Mouse (Mus musculus) myocyte (in vitro differentiated cells): Measurements from ENCODE around the gene Pfdn6.

Source experiments
- CEBPB ChIP-seq: IDR thresholded peaks from 2 replicates; pipeline ENCODE4 v1.6.1; 2011; ENCODE audit warnings: mild to moderate bottlenecking, moderate library complexity; ENCODE audit not compliant: poor library complexity, insufficient read depth, severe bottlenecking
- MAX ChIP-seq: IDR thresholded peaks from one replicate; pipeline ENCODE4 v1.6.1; 2011; ENCODE audit warnings: low read depth, mild to moderate bottlenecking, control low read depth
- MYOG ChIP-seq, 3 experiments: IDR thresholded peaks; one replicate each; pipeline ENCODE4 v1.6.1; 2011; ENCODE audit warnings: control low read depth in 2 of 3, low read depth in 2 of 3, mild to moderate bottlenecking in 2 of 3; ENCODE audit not compliant: insufficient read length in 2 of 3, control insufficient read depth in 1 of 3, insufficient read depth in 1 of 3
- POLR2A ChIP-seq: IDR thresholded peaks from one replicate; pipeline ENCODE4 v1.6.1; 2011; ENCODE audit warnings: low read depth, mild to moderate bottlenecking, control low read depth, moderate library complexity; ENCODE audit not compliant: insufficient read length
- POLR2AphosphoS2 ChIP-seq: IDR thresholded peaks from one replicate; pipeline ENCODE4 v1.6.1; 2011; ENCODE audit warnings: low read depth, control low read depth; ENCODE audit not compliant: insufficient read length
- REST ChIP-seq: IDR thresholded peaks from one replicate; pipeline ENCODE4 v1.6.1; 2011; ENCODE audit warnings: mild to moderate bottlenecking, control low read depth, moderate library complexity; ENCODE audit not compliant: insufficient read depth, insufficient read length
- TCF12 ChIP-seq: IDR thresholded peaks from one replicate; pipeline ENCODE4 v1.6.1; 2011; ENCODE audit warnings: mild to moderate bottlenecking, control low read depth; ENCODE audit not compliant: poor library complexity, insufficient read depth, severe bottlenecking
- TCF3 ChIP-seq: IDR thresholded peaks from one replicate; pipeline ENCODE4 v1.6.1; 2011; ENCODE audit warnings: low read depth, control low read depth; ENCODE audit not compliant: insufficient read length

DNA sequence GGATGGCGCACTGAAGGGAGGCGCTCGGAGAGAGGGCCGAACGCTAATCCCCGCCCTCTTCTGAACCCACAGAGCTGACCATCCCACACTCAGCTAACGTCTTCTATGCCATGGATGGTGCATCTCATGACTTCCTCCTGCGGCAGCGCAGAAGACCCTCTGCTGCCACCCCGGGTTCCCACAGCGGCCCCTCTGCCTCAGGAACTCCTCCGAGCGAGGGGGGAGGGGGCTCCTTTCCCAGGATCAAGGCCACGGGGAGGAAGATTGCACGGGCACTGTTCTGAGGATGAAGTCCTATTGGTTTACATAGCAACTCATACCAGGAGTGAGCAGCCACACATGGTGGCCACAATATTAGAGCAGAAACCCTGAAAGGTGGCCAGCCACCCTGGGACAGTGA, 3.1 kb downstream of the Pfdn6 start:
- no peak for TF ChIP-seq TCF12
- no peak for TF ChIP-seq MYOG (IDR thresholded peaks at IDR 0.05; ENCODE audit: control insufficient read depth in 1 of 3, insufficient read depth in 1 of 3, insufficient read length in 2 of 3, low read depth in 2 of 3)
- no peak for TF ChIP-seq POLR2A
- TF ChIP-seq POLR2AphosphoS2, result no peak
- TF ChIP-seq MAX, result no peak
- no peak for TF ChIP-seq CEBPB
- no peak for TF ChIP-seq REST
- TF ChIP-seq TCF3, result no peak
